Mouse (Mus musculus) hindbrain, embryonic 16.5 days (tissue): ENCODE measurements at regions not wholly inside any gene's neighbourhood (a gene's known extent, or its start where the extent isn't known, plus 50 kb on each side); places are given as distances from the start of the nearest gene placed in this dataset.
"Not testable (repeated sequence)": the region's sequence is repeated elsewhere in the genome, so short reads cannot be mapped to it uniquely, and the experiment has no call there.

Experiments used
- ATAC-seq: fragments of 200-750 bp; cut with Nextera tagmentation; 2 replicates; pipeline ENCODE4 v1.8.0; 2017; ENCODE audit warnings: moderate TSS enrichment, moderate library complexity
- H3K27ac ChIP-seq: fragments of 300-500 bp; sonication (generic); 2 replicates; pipeline ENCODE4 v1.5.1; 2014; ENCODE audit warnings: low read depth, mild to moderate bottlenecking, control low read depth, low read length, moderate library complexity
- H3K27me3 ChIP-seq: fragments of 300-500 bp; sonication (generic); replicated peaks from 2 replicates; pipeline ENCODE4 v1.6.1; 2014; ENCODE audit warnings: low read length; ENCODE audit not compliant: control insufficient read depth, insufficient read depth
- H3K36me3 ChIP-seq: fragments of 300-500 bp; sonication (generic); 2 replicates; pipeline ENCODE4 v1.6.1; 2014; ENCODE audit warnings: mild to moderate bottlenecking, low read length, moderate library complexity, mixed read lengths; ENCODE audit not compliant: control insufficient read depth, insufficient read depth
- H3K4me1 ChIP-seq: fragments of 300-500 bp; sonication (generic); 2 replicates; pipeline ENCODE4 v1.6.1; 2014; ENCODE audit warnings: low read depth, low read length; ENCODE audit not compliant: control insufficient read depth, insufficient read depth
- H3K4me2 ChIP-seq: fragments of 300-500 bp; sonication (generic); 2 replicates; pipeline ENCODE4 v1.6.1; 2014; ENCODE audit warnings: mild to moderate bottlenecking, low read length, control low read depth, moderate library complexity
- H3K4me3 ChIP-seq: fragments of 300-500 bp; sonication (generic); 2 replicates; pipeline ENCODE4 v1.5.1; 2014; ENCODE audit warnings: mild to moderate bottlenecking, low read length, control low read depth, moderate library complexity
- H3K9ac ChIP-seq: fragments of 300-500 bp; sonication (generic); 2 replicates; pipeline ENCODE4 v1.6.1; 2014; ENCODE audit warnings: low read depth, mild to moderate bottlenecking, control low read depth, low read length, moderate library complexity
- H3K9me3 ChIP-seq: fragments of 300-500 bp; sonication (generic); 2 replicates; pipeline ENCODE4 v1.6.1; 2014; ENCODE audit warnings: mild to moderate bottlenecking, low read length, moderate library complexity; ENCODE audit not compliant: control insufficient read depth
- WGBS: fragments of 180-500 bp; shearing (Covaris S2); extraction: QIAGEN DNeasy Blood & Tissue Kit; methylation state at CpG from one replicate; pipeline ENCODE4 v1.1.7; 2014; 5-methylcytosine and 5-hydroxymethylcytosine counted together

DNA sequence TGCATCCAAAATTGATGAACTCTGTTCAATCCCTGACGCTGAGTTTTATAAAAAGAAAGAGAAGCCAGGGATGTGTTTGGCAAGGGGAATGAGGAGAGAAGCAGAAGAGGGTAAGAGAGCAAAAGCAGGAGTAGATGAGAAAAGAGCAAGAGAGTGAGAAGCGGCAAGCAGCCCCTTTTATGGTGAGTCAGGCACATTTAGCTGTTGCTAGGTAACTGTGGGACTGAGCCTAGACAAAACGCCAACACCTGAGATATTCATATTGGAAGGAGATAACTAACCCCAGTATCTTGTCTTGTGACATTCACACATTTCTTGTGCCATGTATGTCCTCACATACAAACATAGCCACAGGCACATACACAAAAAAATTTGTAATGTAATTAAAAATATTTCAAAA is 410.8 kb downstream of the Cylc2 start:
- peak; percentile 68; the same call in 1 of the 2 replicates for ATAC-seq
- 45% methylated on average over 3 of the region's 3 CpGs for WGBS
- H3K27me3 ChIP-seq, result no peaks in the 10 kb centered on the region
- H3K36me3 ChIP-seq, result no peaks in the 10 kb centered on the region
- H3K9me3 ChIP-seq, result no peaks in the 10 kb centered on the region
- no peak overlapping the region for H3K4me2 ChIP-seq
- no peak overlapping the region for H3K4me3 ChIP-seq
- H3K4me1 ChIP-seq, result no peaks in the 10 kb centered on the region
- H3K9ac ChIP-seq, result no peak overlapping the region
- no peak overlapping the region for H3K27ac ChIP-seq

DNA sequence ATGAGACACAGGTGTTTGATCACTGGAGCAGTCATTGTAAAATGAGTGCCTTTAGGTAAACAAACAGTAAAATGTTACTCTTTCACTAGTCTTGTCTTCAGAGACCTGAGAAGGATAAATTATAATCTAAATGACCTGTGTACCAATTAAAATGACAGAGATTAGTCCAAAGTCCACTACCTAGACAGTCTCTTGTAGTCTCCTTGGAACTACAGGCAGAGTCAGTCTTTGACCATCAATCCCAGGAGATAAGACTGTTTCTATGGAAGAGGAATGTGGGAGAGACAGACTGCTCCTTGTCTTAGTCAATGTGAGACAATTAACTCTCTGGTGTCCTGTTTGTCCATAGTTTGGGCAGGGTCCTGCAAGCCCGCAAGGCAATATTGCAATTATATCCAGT is 417.0 kb downstream of the Cylc2 start:
- 88% methylated on average over 1 of the region's 1 CpGs for WGBS
- Histone ChIP-seq H3K9me3 (no peaks in the 10 kb centered on the region), H3K36me3 (no peaks in the 10 kb centered on the region), H3K27ac (no peak overlapping the region), H3K9ac (no peak overlapping the region), H3K4me2 (no peak overlapping the region), H3K27me3 (no peaks in the 10 kb centered on the region), H3K4me1 (no peaks in the 10 kb centered on the region), H3K4me3 (no peak overlapping the region)
- no peak for ATAC-seq

DNA sequence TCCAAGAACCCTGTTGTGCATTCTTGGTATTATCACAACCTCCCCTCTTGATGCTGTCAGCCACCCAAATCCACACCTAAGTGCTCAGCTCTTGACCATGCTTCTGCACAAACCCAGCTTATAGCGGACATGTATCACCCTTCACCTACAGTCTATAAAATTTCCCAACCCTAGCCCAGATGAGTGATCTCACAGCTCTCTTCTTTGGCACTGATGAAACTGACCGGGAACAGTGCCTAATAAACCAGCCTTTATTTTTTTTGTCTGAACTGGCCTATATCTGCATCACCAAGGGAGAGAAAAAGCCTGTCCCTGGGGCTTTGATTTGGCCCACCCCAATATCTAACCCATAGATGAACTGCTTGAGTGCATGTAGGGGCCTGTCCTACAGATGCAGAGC is 440.8 kb downstream of the Cylc2 start:
- no peaks in the 10 kb centered on the region for H3K9me3 ChIP-seq
- H3K9ac ChIP-seq, result no peak overlapping the region
- H3K27me3 ChIP-seq, result no peaks in the 10 kb centered on the region
- no peak overlapping the region for H3K4me3 ChIP-seq
- no peaks in the 10 kb centered on the region for H3K4me1 ChIP-seq
- no peak overlapping the region for H3K27ac ChIP-seq
- no peak for ATAC-seq
- no peaks in the 10 kb centered on the region for H3K36me3 ChIP-seq
- 94% methylated on average over 2 of the region's 2 CpGs for WGBS
- no peak overlapping the region for H3K4me2 ChIP-seq

DNA sequence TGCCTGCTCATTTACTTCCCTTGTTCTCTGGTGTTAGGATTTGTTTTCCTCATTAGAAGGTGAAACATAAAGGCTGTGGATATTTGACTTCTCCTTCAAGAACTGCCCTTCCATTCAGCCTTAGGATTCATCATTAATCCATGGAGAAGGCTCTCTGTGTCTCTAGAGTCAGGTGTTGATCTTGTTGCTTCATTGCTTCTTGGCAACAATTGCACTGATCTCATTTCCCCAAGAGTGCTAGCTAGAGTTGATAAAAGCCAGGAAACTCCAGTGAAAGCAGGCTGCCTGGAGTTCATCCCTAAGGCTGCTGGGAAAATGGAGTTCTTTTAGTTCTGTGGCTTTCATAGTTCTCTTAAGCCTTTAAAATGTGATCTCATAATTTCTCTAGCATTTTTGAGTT is 441.8 kb downstream of the Cylc2 start:
- H3K4me3 ChIP-seq, result no peak overlapping the region
- ATAC-seq, result no peak
- H3K36me3 ChIP-seq, result no peaks in the 10 kb centered on the region
- H3K4me2 ChIP-seq, result no peak overlapping the region
- H3K9me3 ChIP-seq, result no peaks in the 10 kb centered on the region
- H3K9ac ChIP-seq, result no peak overlapping the region
- H3K27ac ChIP-seq, result no peak overlapping the region
- no peaks in the 10 kb centered on the region for H3K27me3 ChIP-seq
- no peaks in the 10 kb centered on the region for H3K4me1 ChIP-seq

DNA sequence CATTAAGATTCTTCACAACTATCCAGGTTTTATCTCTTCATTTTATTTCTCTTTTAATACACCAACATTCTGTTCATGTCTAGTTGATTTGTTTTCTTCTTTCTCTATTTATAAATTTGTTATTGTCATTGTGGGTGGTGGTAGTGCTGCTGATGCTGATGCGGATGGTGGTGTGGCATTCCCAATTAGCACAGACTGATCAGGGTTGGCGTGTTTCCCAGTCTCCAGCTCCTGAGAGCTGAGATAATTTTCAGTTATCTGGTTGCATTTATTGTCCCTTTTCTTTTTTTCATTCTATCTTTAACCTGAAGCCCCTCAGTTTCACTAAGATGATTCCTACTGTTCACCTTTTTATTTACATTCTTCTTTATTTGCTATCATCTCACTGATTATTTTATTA is 455.0 kb downstream of the Cylc2 start:
- no peaks in the 10 kb centered on the region for H3K4me1 ChIP-seq
- no peaks in the 10 kb centered on the region for H3K9me3 ChIP-seq
- H3K36me3 ChIP-seq, result no peaks in the 10 kb centered on the region
- H3K4me3 ChIP-seq, result no peak overlapping the region
- H3K27ac ChIP-seq, result no peak overlapping the region
- 77% methylated on average over 2 of the region's 2 CpGs for WGBS
- no peak overlapping the region for H3K9ac ChIP-seq
- ATAC-seq, result no peak
- no peak overlapping the region for H3K4me2 ChIP-seq
- no peaks in the 10 kb centered on the region for H3K27me3 ChIP-seq

DNA sequence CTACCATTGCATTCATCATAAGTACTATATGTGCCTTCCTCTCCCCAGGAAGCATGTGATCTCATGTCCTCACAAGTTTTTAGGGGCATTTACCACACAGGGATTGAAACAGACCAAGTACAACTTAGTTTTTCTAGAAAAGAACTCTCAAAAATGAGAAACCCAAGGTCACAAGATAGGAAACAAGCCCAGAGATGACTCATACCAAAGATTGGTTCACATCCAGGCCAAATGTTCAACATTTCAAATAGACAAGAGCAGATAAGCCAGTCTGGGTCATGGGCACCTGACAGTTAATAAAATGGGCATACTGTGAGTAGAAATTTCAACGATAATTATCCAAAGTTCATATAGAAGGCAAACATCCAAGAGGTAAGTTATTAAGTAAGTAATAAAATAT is 457.9 kb downstream of the Cylc2 start:
- Histone ChIP-seq H3K4me1 (no peaks in the 10 kb centered on the region), H3K9me3 (no peaks in the 10 kb centered on the region), H3K27ac (no peak overlapping the region), H3K9ac (no peak overlapping the region), H3K4me2 (no peak overlapping the region), H3K36me3 (no peaks in the 10 kb centered on the region), H3K4me3 (no peak overlapping the region), H3K27me3 (no peaks in the 10 kb centered on the region)
- no peak for ATAC-seq
- WGBS, result 79% methylated on average over 1 of the region's 1 CpGs

DNA sequence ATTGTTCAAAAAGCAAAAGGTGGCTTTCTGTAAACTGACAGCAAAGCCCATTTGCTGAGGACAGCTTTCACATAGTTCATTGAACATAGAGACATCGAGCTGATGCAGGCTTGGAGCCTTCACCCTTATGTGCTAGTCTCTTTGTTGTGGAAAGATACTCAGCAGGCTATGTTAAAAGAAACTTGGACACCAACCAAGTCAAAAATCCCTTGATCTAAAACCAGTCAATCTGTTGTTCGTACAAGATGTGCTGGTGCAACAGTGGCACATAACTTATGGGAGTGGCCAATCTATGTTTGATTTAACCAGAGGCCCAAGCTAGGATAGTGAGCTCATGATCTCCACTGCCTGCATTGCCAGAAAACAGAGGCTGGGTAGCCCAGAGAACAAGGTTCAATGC is 462.6 kb downstream of the Cylc2 start:
- Histone ChIP-seq H3K27me3 (no peaks in the 10 kb centered on the region), H3K4me3 (no peak overlapping the region), H3K9me3 (no peaks in the 10 kb centered on the region), H3K36me3 (no peaks in the 10 kb centered on the region), H3K27ac (no peak overlapping the region), H3K4me2 (no peak overlapping the region), H3K9ac (no peak overlapping the region), H3K4me1 (no peaks in the 10 kb centered on the region)
- 61% methylated on average over 2 of the region's 2 CpGs for WGBS
- ATAC-seq, result no peak

DNA sequence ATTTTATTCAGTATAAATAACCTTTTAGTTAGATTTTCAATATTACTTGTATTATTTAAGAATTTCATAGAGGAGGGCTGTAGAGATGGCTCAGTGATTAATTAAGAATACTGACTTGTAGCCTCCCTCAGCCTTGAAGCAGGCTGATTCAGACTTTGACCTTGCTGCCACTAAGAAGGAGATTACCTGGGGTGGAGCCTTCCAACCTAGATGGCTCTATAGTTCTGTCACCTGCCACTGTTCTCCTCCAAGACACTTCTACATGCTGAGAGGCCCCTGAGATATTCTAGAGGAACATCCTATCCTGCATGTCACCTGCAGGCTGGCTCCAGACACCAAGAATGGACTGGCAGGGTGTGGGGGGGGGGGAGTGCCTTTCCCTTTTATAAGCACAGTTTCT is 466.9 kb downstream of the Cylc2 start:
- H3K27ac ChIP-seq, H3K27me3 ChIP-seq: not testable (repeated sequence)

DNA sequence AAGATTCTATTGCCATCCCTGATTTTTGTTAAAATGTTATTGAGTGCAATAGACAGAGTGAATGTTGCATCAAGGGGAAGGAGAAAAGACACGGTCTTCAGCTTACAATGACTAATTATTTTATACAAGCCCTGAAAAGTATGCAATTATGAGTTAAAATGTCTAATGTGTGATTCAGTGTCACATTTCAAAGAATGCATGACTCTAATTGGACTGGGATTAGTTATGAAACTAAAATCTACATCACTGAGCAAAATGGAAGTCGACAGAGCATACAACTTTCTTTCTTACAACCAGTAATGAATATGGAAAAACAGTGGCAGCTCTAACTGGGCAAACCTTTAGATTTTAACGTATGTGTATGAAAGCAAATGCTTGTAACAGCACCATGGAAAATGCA is 470.2 kb downstream of the Cylc2 start:
- H3K36me3 ChIP-seq, result no peaks in the 10 kb centered on the region
- no peak overlapping the region for H3K9ac ChIP-seq
- H3K4me3 ChIP-seq, result no peak overlapping the region
- H3K9me3 ChIP-seq, result no peaks in the 10 kb centered on the region
- 74% methylated on average over 3 of the region's 3 CpGs for WGBS
- no peaks in the 10 kb centered on the region for H3K27me3 ChIP-seq
- H3K4me1 ChIP-seq, result no peaks in the 10 kb centered on the region
- no peak for ATAC-seq
- no peak overlapping the region for H3K27ac ChIP-seq
- H3K4me2 ChIP-seq, result no peak overlapping the region

More for the DNA sequence above, 466.9 kb downstream of the Cylc2 start:
- H3K36me3 ChIP-seq, H3K4me1 ChIP-seq, H3K4me2 ChIP-seq, H3K4me3 ChIP-seq, H3K9me3 ChIP-seq, ATAC-seq, H3K9ac ChIP-seq: not testable (repeated sequence)
